In the genomic region with DNA sequence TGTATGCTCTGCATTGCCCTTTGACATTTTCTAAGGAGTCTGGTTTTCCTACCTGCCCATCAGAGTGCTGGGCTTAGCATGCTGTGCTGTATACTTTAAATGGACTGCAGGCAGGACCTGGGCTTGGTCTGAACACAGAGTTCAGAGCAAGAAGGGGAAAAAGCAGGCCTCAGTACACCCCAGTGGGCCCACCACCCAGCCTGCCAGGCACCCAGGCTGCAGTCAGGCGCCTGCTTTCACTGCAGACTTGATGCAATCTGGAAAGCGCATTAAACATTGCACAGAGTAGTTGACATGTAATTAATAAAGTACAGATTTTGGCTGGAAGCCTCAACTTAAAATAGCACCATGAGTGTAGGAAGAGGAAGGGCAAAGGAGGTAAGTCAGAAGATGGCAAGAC, we compare ENCODE assay signal across 26 mouse cellular contexts.
DNase-seq lines count a peak whose midpoint lies in the region; ATAC-seq lines count a peak whose summit lies in the region.
"Had no signal": no experiment of that assay in that cellular context is flagged by ENCODE, and none has a peak within 500 bp of the region (broad histone marks: within the 10 kb centered on the region; RNA-seq: fewer than 3 reads in every experiment).

No protein-coding gene starts in this region.

- no peak for ATAC-seq in heart, embryonic 12.5 days (ENCODE audit: insufficient number of reproducible peaks, low FRiP score)
- ATAC-seq in kidney, embryonic 16.5 days (ENCODE audit: low FRiP score, low TSS enrichment), result no peak
- ATAC-seq in lung, embryonic 16.5 days (ENCODE audit: low read depth), result peak; percentile 36; the same call in 1 of the 2 replicates
- ATAC-seq: intestine, embryonic 16.5 days; lung, postnatal 0 days; midbrain, embryonic 16.5 days had no signal

- no peak overlapping the region for H3K27ac ChIP-seq in heart, embryonic 12.5 days (ENCODE audit: poor library complexity, severe bottlenecking)
- no peak overlapping the region for H3K27ac ChIP-seq in kidney, embryonic 16.5 days (ENCODE audit: low read length)
- no peak overlapping the region for H3K27ac ChIP-seq in lung, embryonic 16.5 days (ENCODE audit: low read length)
- H3K27ac ChIP-seq: forebrain, embryonic 12.5 days; hindbrain, embryonic 13.5 days; kidney, postnatal 0 days; limb, embryonic 13.5 days; neural tube, embryonic 12.5 days; stomach, postnatal 0 days had no signal

- WGBS in heart, embryonic 12.5 days, result 78% methylated on average over 2 of the region's 2 CpGs
- 61% methylated on average over 2 of the region's 2 CpGs for WGBS in kidney, embryonic 16.5 days
- 34% methylated on average over 2 of the region's 2 CpGs for WGBS in lung, embryonic 16.5 days

- no peaks in the 10 kb centered on the region for H3K9me3 ChIP-seq in heart, embryonic 12.5 days (replicated peaks)
- no peaks in the 10 kb centered on the region for H3K9me3 ChIP-seq in kidney, embryonic 16.5 days (ENCODE audit: low read length)
- H3K9me3 ChIP-seq in lung, embryonic 16.5 days (ENCODE audit: control insufficient read depth, low read length), result no peaks in the 10 kb centered on the region
- H3K9me3 ChIP-seq: forebrain, embryonic 12.5 days; hindbrain, embryonic 13.5 days; limb, embryonic 13.5 days; neural tube, embryonic 12.5 days had no signal

- no peaks in the 10 kb centered on the region for H3K36me3 ChIP-seq in heart, embryonic 12.5 days
- H3K36me3 ChIP-seq in kidney, embryonic 16.5 days (ENCODE audit: insufficient read depth, low read length), result no peaks in the 10 kb centered on the region
- no peaks in the 10 kb centered on the region for H3K36me3 ChIP-seq in lung, embryonic 16.5 days (ENCODE audit: control insufficient read depth, insufficient read depth, low read length)
- H3K36me3 ChIP-seq: forebrain, embryonic 12.5 days; hindbrain, embryonic 13.5 days; limb, embryonic 13.5 days; neural tube, embryonic 12.5 days had no signal

- H3K4me3 ChIP-seq in heart, embryonic 12.5 days, result no peak overlapping the region
- no peak overlapping the region for H3K4me3 ChIP-seq in kidney, embryonic 16.5 days (ENCODE audit: low read length)
- H3K4me3 ChIP-seq in lung, embryonic 16.5 days (ENCODE audit: low read length), result no peak overlapping the region
- H3K4me3 ChIP-seq: erythroblast, embryonic 14.5 days; forebrain, embryonic 12.5 days; hindbrain, embryonic 13.5 days; limb, embryonic 13.5 days; neural tube, embryonic 12.5 days had no signal

- H3K27me3 ChIP-seq in heart, embryonic 12.5 days (replicated peaks), result no peaks in the 10 kb centered on the region
- H3K27me3 ChIP-seq in kidney, embryonic 16.5 days (ENCODE audit: insufficient read depth, low read length), result no peaks in the 10 kb centered on the region
- H3K27me3 ChIP-seq in lung, embryonic 16.5 days (ENCODE audit: control insufficient read depth, insufficient read depth, low read depth, low read length), result no peaks in the 10 kb centered on the region
- H3K27me3 ChIP-seq: hindbrain, embryonic 13.5 days; limb, embryonic 13.5 days; neural tube, embryonic 12.5 days had no signal

- peaks cover 51% of the 10 kb centered on the region for H3K4me1 ChIP-seq in heart, embryonic 12.5 days (replicated peaks)
- peaks cover 4% of the 10 kb centered on the region for H3K4me1 ChIP-seq in kidney, embryonic 16.5 days (ENCODE audit: insufficient read depth, low read length)
- peaks cover 3% of the 10 kb centered on the region; the same call in 1 of the 2 replicates for H3K4me1 ChIP-seq in lung, embryonic 16.5 days (replicated peaks; ENCODE audit: control insufficient read depth, insufficient read depth, low read length)
- H3K4me1 ChIP-seq: neural tube, embryonic 12.5 days had no signal

- H3K4me2 ChIP-seq in heart, embryonic 12.5 days, result no peak overlapping the region
- no peak overlapping the region for H3K4me2 ChIP-seq in kidney, embryonic 16.5 days (replicated peaks; ENCODE audit: low read depth, low read length)
- H3K4me2 ChIP-seq in lung, embryonic 16.5 days (ENCODE audit: low read depth, low read length), result no peak overlapping the region
- H3K4me2 ChIP-seq: forebrain, embryonic 12.5 days; hindbrain, embryonic 13.5 days; limb, embryonic 13.5 days; liver, embryonic 11.5 days; midbrain, embryonic 11.5 days; neural tube, embryonic 12.5 days had no signal

- DNase-seq in heart, adult 8-10 months (ENCODE audit: low spot score), result peak; percentile 55
- DNase-seq in kidney, adult 9 months, result peak; percentile 19
- DNase-seq in lung, postnatal 14 days, result no peak
- DNase-seq: adrenal gland, postnatal 25 days; B cell, adult 2 months; cerebellum, adult 2 months; cerebellum, postnatal 14 days; gastrocnemius, postnatal 14 days; right cerebral cortex, postnatal 4 days; thymus, adult 18-20 months; thymus, postnatal 25 days had no signal

- H3K9ac ChIP-seq in heart, embryonic 12.5 days, result no peak overlapping the region
- H3K9ac ChIP-seq in kidney, embryonic 16.5 days (replicated peaks; ENCODE audit: low read length), result no peak overlapping the region
- no peak overlapping the region for H3K9ac ChIP-seq in lung, embryonic 16.5 days (ENCODE audit: low read length)
- H3K9ac ChIP-seq: forebrain, embryonic 12.5 days; hindbrain, embryonic 13.5 days; limb, embryonic 13.5 days; neural tube, embryonic 12.5 days had no signal
